Mouse (Mus musculus): Measurements from ENCODE around the gene Myo3b.

Myo3b gene

GRCm38 (mm10) chr2:70113798-70114782, 75.2 kb downstream of the Myo3b start:
- ChIA-PET POLR2A (interaction anchor here in 2 of 4 experiments (0.5 to 0.7 kb wide), 3 partner anchors 36 to 208 kb away, joined by 4 to 7 read pairs (median 4); no protein-coding TSS in a partner anchor), CTCF (interaction anchor here in 3 of 4 experiments (0.7 to 2.6 kb wide), 4 partner anchors 13 to 459 kb away, joined by 3 to 8 read pairs (median 6); no protein-coding TSS in a partner anchor)

DNA sequence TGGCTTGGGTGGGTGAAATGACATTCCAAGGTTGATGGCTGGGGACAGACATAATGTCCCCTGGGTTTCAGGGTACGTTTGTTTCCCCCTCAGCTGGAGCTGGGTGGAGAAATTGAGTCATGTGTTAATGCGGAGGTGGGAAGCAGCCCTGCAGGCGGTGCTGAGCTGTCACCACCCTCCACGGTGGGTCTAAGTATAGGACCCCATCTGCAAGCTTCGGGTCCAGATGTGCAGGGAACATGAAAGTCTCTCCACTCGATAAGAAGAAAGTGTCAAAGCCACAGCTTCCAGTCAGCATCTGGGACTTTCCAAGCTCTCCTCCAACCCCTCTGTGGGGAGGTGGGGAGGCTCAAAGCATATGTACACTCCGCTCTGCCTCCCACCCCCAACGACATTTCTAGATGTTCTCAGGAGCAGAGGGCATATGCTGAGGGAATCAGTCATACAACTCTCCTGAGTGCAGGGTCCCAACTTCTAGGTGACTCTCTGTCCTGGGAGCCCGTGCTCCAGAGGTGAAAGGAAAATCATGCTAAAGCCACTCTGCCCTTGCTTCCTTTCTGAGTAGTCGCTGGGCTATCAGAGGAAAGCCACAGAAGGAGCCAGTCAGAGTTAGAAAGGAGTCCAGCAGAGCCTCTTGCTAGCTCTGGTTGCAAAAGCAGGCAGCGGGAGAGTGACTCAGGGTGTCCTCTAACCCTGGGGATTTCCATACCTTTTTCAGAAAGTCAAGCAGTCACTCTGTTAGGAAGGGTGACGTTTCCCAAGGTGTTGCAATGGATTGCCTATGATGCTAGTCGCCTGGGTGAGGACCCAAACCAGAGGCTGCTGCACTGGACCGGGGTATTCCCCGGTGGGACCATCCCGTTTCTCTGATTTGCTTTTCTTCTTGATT, 79.7 kb downstream of the Myo3b start:
- CTCF ChIA-PET: interaction anchor here in 3 of 4 experiments (0.6 to 1.5 kb wide), 6 partner anchors 8 to 501 kb away, joined by 3 to 9 read pairs (median 4); no protein-coding TSS in a partner anchor

DNA sequence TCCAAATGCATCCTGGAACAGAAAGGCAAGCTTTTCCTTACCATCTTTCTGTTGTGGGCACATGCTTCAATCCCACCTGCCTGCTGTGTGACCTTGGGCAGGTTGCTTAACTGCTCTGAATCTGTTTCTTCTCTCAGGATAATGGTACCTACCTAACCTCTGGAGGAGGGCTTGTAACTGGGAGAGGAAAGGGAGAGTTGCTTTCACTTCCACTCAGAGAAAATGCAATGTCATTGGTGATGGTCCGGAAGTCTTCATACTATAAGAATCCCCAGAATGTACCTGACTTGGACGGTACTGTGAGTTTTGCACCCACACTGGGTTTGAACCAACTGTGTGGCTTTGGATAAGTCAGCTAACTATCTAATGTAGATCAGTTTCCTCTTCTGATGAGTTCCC, 80.3 kb downstream of the Myo3b start:
- ChIA-PET CTCF (interaction anchor here in 1 of 4 experiments (1.1 kb wide), 1 partner anchor 25 kb away, joined by 3 read pairs; no protein-coding TSS in a partner anchor), POLR2A (no interaction called here)

More for the DNA sequence above, 79.7 kb downstream of the Myo3b start:
- POLR2A ChIA-PET: interaction anchor here in 2 of 4 experiments (0.5 to 0.7 kb wide), 2 partner anchors 79 to 121 kb away, joined by 3 read pairs; no protein-coding TSS in a partner anchor

DNA sequence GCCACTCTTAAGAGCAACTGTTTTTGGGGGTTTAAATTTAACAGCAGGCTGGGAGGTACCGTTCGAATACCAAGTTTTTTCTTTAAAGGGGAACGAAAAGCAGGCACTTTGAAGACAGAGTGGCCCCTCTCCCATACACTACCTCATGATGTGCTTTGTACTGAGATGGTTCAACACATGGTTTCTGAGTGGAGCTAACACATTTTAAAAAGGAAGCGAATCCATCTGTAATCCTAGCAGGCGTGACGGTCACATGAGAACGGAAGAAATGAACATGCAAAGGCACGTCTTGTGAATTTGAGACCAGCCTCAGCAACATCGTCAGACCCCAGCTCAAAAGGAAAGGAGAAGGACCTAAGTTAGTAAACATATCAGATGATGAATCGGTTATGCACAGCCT, 87.4 kb downstream of the Myo3b start:
- CTCF ChIA-PET: interaction anchor here (0.6 to 2.4 kb wide), 54 partner anchors 8 to 1183 kb away, joined by 3 to 21 read pairs (median 5); partner anchors contain the start of gene Gorasp2 (in 1 of the 4)
- POLR2A ChIA-PET: interaction anchor here in 3 of 4 experiments (0.6 to 1.9 kb wide), 6 partner anchors 186 to 436 kb away, joined by 3 to 9 read pairs (median 4); no protein-coding TSS in a partner anchor

DNA sequence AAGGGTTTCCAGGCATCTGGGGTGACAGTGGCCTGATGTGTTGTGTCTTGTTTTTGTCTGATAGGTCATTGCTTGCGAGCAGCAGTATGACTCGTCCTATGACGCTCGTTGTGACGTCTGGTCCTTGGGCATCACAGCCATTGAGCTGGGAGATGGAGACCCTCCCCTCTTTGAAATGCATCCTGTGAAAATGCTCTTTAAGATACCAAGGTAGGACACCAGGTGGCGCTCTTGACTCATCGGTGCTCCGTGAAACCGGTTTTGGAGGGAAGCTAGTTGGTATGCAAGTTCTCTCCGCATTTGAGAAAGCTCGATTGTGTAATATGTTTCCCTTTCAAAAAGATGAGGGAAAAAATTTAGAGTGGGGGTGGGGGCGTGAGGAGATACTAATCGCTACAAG, 87.9 kb downstream of the Myo3b start:
- CTCF ChIA-PET: interaction anchor here (0.6 to 2.4 kb wide), 69 partner anchors 8 to 1183 kb away, joined by 3 to 21 read pairs (median 4); partner anchors contain the start of gene Gorasp2 (in 1 of the 4)
- POLR2A ChIA-PET: interaction anchor here in 3 of 4 experiments (0.5 to 1.9 kb wide), 10 partner anchors 12 to 1158 kb away, joined by 3 to 9 read pairs (median 3); no protein-coding TSS in a partner anchor

- POLR2A ChIA-PET: interaction anchor here in 3 of 4 experiments (0.5 to 1.9 kb wide), 10 partner anchors 11 to 1159 kb away, joined by 3 to 9 read pairs (median 3); no protein-coding TSS in a partner anchor
- CTCF ChIA-PET: interaction anchor here (0.6 to 2.4 kb wide), 65 partner anchors 9 to 792 kb away, joined by 3 to 21 read pairs (median 4); partner anchors contain the start of gene Gorasp2 (in 1 of the 4)
Observed at GRCm38 (mm10) chr2:70127351-70128148, 88.6 kb downstream of the Myo3b start.

DNA sequence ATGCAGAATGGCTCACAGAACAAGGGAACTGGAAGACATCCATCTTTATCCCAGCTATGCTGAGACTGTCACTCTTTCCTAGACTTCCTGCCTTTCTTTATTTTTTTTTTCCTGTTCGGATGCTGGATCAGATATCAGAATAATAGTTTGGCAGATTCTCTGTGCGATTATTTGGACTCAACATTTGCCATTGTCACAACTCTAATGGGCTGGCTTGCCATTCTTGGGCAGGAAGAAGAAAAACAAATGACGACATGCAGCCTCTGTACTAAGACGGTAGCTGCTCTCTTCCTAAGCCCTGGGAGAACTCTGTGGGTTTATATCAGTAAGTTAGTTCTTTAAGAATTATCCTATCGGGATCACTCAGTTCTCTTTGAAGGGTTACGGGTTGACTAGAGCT, 89.7 kb downstream of the Myo3b start:
- POLR2A ChIA-PET: no interaction called here
- CTCF ChIA-PET: interaction anchor here in 3 of 4 experiments (0.5 to 1.8 kb wide), 5 partner anchors 18 to 430 kb away, joined by 3 to 8 read pairs (median 3); no protein-coding TSS in a partner anchor

GRCm38 (mm10) chr2:70129566-70129965, 90.6 kb downstream of the Myo3b start:
- POLR2A ChIA-PET: no interaction called here
- CTCF ChIA-PET: interaction anchor here in 2 of 4 experiments (0.7 to 1.3 kb wide), 2 partner anchors 429 to 443 kb away, joined by 5 to 8 read pairs; no protein-coding TSS in a partner anchor

- CTCF ChIA-PET: no interaction called here
- POLR2A ChIA-PET: no interaction called here
Observed at GRCm38 (mm10) chr2:70133281-70133680, 94.4 kb downstream of the Myo3b start.

GRCm38 (mm10) chr2:70137226-70137998, 98.5 kb downstream of the Myo3b start:
- POLR2A ChIA-PET: no interaction called here
- CTCF ChIA-PET: interaction anchor here in 1 of 4 experiments (1.5 kb wide), 1 partner anchor 10 kb away, joined by 5 read pairs; no protein-coding TSS in a partner anchor

DNA sequence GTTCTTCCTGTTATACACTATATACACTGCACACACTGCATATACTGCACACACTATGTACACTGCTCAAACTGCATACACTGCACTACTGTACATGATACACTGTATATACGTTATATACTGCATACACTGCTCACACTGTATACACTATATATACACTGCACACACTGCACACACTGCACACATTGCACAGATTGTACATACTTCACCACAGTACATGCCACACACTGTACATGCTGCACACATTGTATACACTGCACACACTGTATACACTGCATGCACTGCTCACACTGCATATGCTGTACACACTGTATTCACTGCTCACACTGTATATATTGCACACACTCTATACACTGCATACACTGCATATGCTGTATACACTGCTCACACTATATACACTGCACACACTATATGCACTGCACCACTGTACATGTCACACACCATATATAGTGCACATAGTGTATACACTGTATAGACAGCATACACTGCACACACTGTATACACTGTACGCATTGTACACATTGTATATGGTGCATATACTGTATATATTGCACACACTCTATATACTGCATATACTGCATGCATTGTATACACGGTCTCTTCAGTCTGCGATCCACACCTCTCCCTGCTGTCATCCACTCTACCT, 104.7 kb downstream of the Myo3b start:
- POLR2A ChIA-PET: no interaction called here
- CTCF ChIA-PET: no interaction called here

DNA sequence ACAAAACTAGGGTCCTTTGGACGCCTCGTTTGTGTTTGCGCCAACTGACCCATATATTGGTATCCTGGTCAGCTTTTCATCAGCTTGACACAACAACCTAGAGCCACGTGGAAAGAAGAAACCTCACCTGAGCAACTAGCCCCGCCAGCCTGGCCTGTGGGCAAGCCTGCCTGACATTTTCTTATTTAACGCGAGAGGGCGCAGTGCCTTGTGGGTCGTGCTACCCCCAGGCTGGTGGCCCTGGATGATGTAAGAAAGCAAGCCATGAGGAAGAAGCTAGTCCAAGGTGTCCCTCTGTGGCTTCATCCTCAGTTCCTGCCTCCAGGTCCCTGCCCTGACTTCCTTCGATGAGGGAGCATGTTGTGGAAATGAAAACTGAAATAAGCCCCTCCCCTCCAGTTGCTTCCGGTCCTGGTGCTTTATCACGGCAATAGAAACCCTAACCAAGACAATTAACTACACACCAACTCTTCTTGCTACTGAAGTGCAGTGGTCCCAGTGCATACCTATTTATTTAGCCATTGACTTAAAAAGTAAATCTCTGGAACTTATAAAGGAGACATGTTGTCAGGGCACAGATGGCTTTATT, 108.2 kb downstream of the Myo3b start:
- POLR2A ChIA-PET: no interaction called here
- CTCF ChIA-PET: interaction anchor here (0.5 to 1.2 kb wide), 5 partner anchors 19 to 411 kb away, joined by 3 to 4 read pairs (median 3); no protein-coding TSS in a partner anchor

GRCm38 (mm10) chr2:70148821-70149510, 110.0 kb downstream of the Myo3b start:
- ChIA-PET POLR2A (interaction anchor here in 1 of 4 experiments (0.6 to 1.5 kb wide), 6 partner anchors 9 to 1019 kb away, joined by 3 to 7 read pairs (median 4); no protein-coding TSS in a partner anchor), CTCF (interaction anchor here in 1 of 4 experiments (0.6 to 2.1 kb wide), 2 partner anchors 22 to 254 kb away, joined by 4 to 5 read pairs; no protein-coding TSS in a partner anchor)

DNA sequence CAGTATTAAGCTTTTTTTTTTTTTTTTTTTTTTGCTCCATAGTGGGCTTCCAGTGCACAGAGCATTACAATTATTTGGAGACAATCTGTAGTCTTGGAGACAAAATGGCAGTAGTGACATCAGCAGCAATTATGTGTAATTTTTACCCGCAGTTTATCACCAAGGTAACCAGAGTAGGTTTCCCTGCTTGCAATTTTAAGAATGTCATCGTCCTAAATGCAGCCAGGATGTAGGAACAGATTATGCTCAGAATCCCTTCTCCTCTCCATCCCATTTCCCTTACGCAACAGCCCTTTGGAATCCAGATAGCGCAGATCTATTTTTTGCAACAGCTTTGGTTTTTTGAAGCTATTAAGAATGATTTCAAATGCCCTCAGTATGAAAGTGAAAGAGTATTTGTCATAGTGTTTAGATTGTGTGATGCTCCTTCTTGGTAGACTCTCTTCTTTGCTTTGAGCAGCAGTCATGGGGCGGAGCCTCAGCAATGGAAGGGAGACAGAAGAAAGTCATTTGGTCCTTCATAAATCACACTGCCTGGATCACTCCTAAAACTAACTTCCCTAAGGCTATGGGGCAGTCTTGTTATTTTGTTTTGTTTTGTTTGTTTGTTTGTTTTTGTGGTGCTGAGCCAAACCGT, 111.6 kb downstream of the Myo3b start:
- ChIA-PET POLR2A (interaction anchor here in 2 of 4 experiments (0.6 to 0.8 kb wide), 6 partner anchors 10 to 57 kb away, joined by 3 to 12 read pairs (median 4); no protein-coding TSS in a partner anchor), CTCF (interaction anchor here (0.5 to 1.1 kb wide), 5 partner anchors 18 to 417 kb away, joined by 3 to 9 read pairs (median 4); no protein-coding TSS in a partner anchor)

DNA sequence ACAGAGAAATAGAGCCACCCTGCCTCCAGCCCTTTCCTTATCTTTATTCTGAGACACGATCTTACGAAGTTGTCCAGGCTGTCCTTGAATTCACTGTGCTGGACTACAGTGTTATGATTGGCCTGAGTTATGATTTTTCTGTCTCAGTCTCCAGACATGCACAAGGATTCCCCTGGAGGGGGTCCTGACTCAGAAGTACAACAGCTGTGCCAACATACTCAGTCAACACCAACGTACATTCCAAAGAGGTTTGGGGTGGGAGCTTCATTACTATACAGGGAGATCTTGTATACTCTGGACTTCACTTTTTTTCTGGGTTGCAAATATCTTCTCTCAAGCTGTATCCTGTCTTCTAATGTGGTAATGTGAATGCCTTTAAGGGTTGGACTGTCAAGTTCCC, 113.0 kb downstream of the Myo3b start:
- ChIA-PET POLR2A (no interaction called here), CTCF (no interaction called here)

All from embryonic stem cell, embryonic (primary cell).